Mouse (Mus musculus): ENCODE measurements around the gene Tbx10.
A peak's percentile ranks its signal among the peaks of the same experiment; 100 is the strongest.
"Not testable (repeated sequence)": the region's sequence is repeated elsewhere in the genome, so short reads cannot be mapped to it uniquely, and the experiment has no call there.

The Tbx10 gene

GRCm38 (mm10) chr19:3992416-3992815 lies at the start of gene Tbx10:
Tbx10 (plus strand) TSS chr19:3992752.
- DNase-seq (ENCODE audit: low spot score in 2 of 2) = no peak

- no peak for DNase-seq (ENCODE audit: low spot score in 2 of 2)
These were observed 49.4 kb upstream of the Tbx10 start for GRCm38 (mm10) chr19:3942986-3943735.

- no peak for DNase-seq (ENCODE audit: low spot score in 2 of 2)
These were observed 46.5 kb upstream of the Tbx10 start for GRCm38 (mm10) chr19:3945872-3946564.

GRCm38 (mm10) chr19:3946715-3947114 lies 45.8 kb upstream of the Tbx10 start:
- peak; percentile 41 to 74 for DNase-seq (ENCODE audit: low spot score in 2 of 2)

GRCm38 (mm10) chr19:3947813-3948212 lies 44.7 kb upstream of the Tbx10 start:
- DNase-seq (ENCODE audit: low spot score in 2 of 2) = no peak

- no peak for DNase-seq (ENCODE audit: low spot score in 2 of 2)
These were observed 44.0 kb upstream of the Tbx10 start for GRCm38 (mm10) chr19:3948546-3948945.

- DNase-seq (ENCODE audit: low spot score in 2 of 2) = no peak
These were observed 42.2 kb upstream of the Tbx10 start for GRCm38 (mm10) chr19:3950331-3950730.

- DNase-seq (ENCODE audit: low spot score in 2 of 2) = no peak
These were observed 41.1 kb upstream of the Tbx10 start for GRCm38 (mm10) chr19:3951461-3951860.

- DNase-seq (ENCODE audit: low spot score in 2 of 2) = no peak
These were observed 40.5 kb upstream of the Tbx10 start for GRCm38 (mm10) chr19:3952099-3952498.

GRCm38 (mm10) chr19:3955033-3955432 lies 37.5 kb upstream of the Tbx10 start:
- no peak for DNase-seq (ENCODE audit: low spot score in 2 of 2)

GRCm38 (mm10) chr19:3955804-3956203 lies 36.7 kb upstream of the Tbx10 start:
- no peak for DNase-seq (ENCODE audit: low spot score in 2 of 2)

- not testable (repeated sequence) for DNase-seq (ENCODE audit: low spot score in 2 of 2)
These were observed 35.1 kb upstream of the Tbx10 start for GRCm38 (mm10) chr19:3957296-3958036.

- DNase-seq (ENCODE audit: low spot score in 2 of 2) = no peak
These were observed 34.1 kb upstream of the Tbx10 start, which contains the start of gene Aldh3b3 for GRCm38 (mm10) chr19:3958470-3958869. Aldh3b3 (plus strand) TSS chr19:3958645.

GRCm38 (mm10) chr19:3959030-3959429 lies 33.5 kb upstream of the Tbx10 start:
- no peak for DNase-seq (ENCODE audit: low spot score in 2 of 2)

- no peak for DNase-seq (ENCODE audit: low spot score in 2 of 2)
These were observed 32.3 kb upstream of the Tbx10 start for GRCm38 (mm10) chr19:3960211-3960610.

- DNase-seq (ENCODE audit: low spot score in 2 of 2) = not testable (repeated sequence)
These were observed 30.7 kb upstream of the Tbx10 start for GRCm38 (mm10) chr19:3961805-3962204.

GRCm38 (mm10) chr19:3962469-3962868 lies 30.1 kb upstream of the Tbx10 start:
- no peak for DNase-seq (ENCODE audit: low spot score in 2 of 2)

GRCm38 (mm10) chr19:3964030-3964429 lies 28.5 kb upstream of the Tbx10 start:
- no peak for DNase-seq (ENCODE audit: low spot score in 2 of 2)

GRCm38 (mm10) chr19:3966330-3967075 lies 26.0 kb upstream of the Tbx10 start:
- no peak for DNase-seq (ENCODE audit: low spot score in 2 of 2)

- no peak for DNase-seq (ENCODE audit: low spot score in 2 of 2)
These were observed 25.3 kb upstream of the Tbx10 start for GRCm38 (mm10) chr19:3967258-3967657.

GRCm38 (mm10) chr19:3972229-3972628 lies 20.3 kb upstream of the Tbx10 start, which contains the start of gene Aldh3b2:
Aldh3b2 (plus strand) TSS chr19:3972328.
- no peak for DNase-seq (ENCODE audit: low spot score in 2 of 2)

GRCm38 (mm10) chr19:3974608-3975007 lies 17.9 kb upstream of the Tbx10 start:
- DNase-seq (ENCODE audit: low spot score in 2 of 2) = not testable (repeated sequence)
